Mouse (Mus musculus): ENCODE data around the gene Armc12. TPM values are rescaled to one million over a fixed set of nuclear protein-coding genes. Genes with fewer than 3 reads are reported as not detected.

The Armc12 gene
- polyA plus RNA-seq, 1 experiment from 2014 or later = not detected

DNA sequence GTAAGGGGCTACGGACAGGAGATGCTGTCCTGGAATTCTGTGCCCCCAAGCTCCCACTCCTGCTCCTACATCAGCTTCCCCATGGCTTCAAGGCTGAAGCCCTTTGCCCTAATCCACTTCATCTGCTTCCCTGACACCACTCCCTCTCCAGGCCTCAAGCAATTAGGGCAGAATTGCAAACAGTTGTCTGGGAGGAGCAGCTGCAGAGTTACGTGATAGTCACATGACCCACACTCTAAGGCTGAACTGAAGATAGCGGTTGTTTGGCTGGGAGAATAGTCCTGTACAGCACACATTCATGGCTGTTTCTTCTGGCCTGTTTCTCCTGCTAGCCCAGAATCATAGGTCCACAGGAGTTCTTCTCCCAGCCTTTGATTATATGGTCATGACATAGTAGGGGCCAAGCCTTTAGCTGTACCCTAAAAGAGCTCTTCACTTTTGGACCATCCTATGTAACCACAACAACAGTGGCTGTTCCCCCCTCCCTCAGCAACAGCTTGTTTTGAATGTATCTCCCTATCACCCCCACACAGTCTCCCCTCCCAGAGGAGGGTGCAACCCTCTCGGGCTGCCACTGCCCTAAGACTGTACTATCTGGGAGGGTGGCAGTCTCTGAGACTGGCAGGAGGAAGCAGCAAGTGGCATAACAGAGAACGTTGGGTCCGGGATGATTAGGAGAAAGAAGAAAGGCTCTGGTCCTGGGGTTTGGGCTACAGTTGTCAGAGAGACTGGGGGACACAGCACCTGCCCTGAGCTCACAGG, 26.2 kb downstream of the Armc12 start:
- H3K4me3 ChIP-seq (ENCODE audit: low read depth, low read length) = no peak overlapping the region
- no peak overlapping the region for H3K27ac ChIP-seq (ENCODE audit: low read depth, low read length)
- ATAC-seq = peak; percentile 75
- H3K4me2 ChIP-seq (replicated peaks; ENCODE audit: low read depth) = no peak overlapping the region
- H3K9me3 ChIP-seq (ENCODE audit: control insufficient read depth) = no peaks in the 10 kb centered on the region
- peaks cover 3% of the 10 kb centered on the region; the same call in 1 of the 2 replicates for H3K4me1 ChIP-seq (replicated peaks; ENCODE audit: control insufficient read depth, insufficient read depth, low read length)
- WGBS = 40% methylated on average over 6 of the region's 6 CpGs
- no peaks in the 10 kb centered on the region for H3K27me3 ChIP-seq (replicated peaks; ENCODE audit: control insufficient read depth, insufficient read depth, low read length)
- no peak overlapping the region for H3K9ac ChIP-seq (ENCODE audit: low read depth, low read length)
- TF ChIP-seq CTCF (IDR thresholded peaks at IDR 0.05; ENCODE audit: low read depth) = peak; percentile 35
- no peaks in the 10 kb centered on the region for H3K36me3 ChIP-seq (ENCODE audit: control insufficient read depth, insufficient read depth)

DNA sequence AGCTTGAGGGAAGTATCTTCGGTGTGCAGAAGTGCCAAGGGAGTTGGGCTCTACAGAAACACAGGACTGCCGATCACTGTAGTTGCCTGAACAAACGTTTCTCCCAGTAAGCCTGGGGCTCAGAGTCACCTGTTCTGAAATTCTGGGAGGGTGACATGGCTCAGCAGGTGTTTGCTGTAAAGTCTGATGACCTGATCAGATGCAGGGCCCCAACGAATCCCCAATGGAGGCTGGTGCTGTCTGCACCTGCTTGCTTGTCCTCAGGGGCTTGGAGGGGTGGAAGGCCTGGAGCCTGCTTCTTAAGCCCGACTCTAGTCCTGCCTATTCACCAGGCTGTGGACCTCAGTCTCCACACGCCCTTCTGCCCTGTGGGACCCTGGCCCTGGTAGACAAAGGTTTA, 27.2 kb downstream of the Armc12 start:
- H3K4me1 ChIP-seq (replicated peaks; ENCODE audit: control insufficient read depth, insufficient read depth, low read length) = peaks cover 3% of the 10 kb centered on the region; the same call in 1 of the 2 replicates
- H3K27ac ChIP-seq (ENCODE audit: low read depth, low read length) = no peak overlapping the region
- ATAC-seq = no peak
- no peaks in the 10 kb centered on the region for H3K27me3 ChIP-seq (replicated peaks; ENCODE audit: control insufficient read depth, insufficient read depth, low read length)
- H3K4me3 ChIP-seq (ENCODE audit: low read depth, low read length) = no peak overlapping the region
- no peak for TF ChIP-seq CTCF (IDR thresholded peaks at IDR 0.05; ENCODE audit: low read depth)
- 68% methylated on average over 6 of the region's 6 CpGs for WGBS
- H3K36me3 ChIP-seq (ENCODE audit: control insufficient read depth, insufficient read depth) = no peaks in the 10 kb centered on the region
- H3K9ac ChIP-seq (ENCODE audit: low read depth, low read length) = no peak overlapping the region
- no peak overlapping the region for H3K4me2 ChIP-seq (replicated peaks; ENCODE audit: low read depth)
- H3K9me3 ChIP-seq (ENCODE audit: control insufficient read depth) = no peaks in the 10 kb centered on the region

DNA sequence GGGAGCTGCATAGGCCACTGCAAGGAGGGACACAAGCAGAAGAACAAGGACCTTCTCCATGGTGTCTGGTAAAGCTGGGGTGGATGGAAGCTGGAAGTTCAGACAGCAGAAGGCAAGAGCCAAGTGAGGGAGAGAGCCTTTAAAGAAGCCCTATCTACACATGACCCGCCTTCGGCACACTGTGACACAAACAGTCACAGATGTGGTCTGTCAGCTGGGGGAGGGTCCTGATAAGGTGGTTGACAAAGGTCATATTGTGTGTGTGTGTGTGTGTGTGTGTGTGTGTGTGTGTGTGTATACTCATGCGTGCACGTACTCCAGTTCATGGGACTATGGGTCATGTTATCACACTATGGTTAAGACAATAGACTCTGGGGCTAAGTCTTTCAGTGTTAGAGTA, 30.0 kb downstream of the Armc12 start, which contains the start of gene Clps:
Gene Clps, minus strand, starts transcription at position 169 of the 400 bp plus-strand sequence.
- Histone ChIP-seq H3K27ac (ENCODE audit: low read depth, low read length) (no peak within 1 kb of the TSS), H3K4me3 (ENCODE audit: low read depth, low read length) (no peak within 1 kb of the TSS), H3K36me3 (ENCODE audit: control insufficient read depth, insufficient read depth) (no peaks in the 10 kb centered on the region), H3K4me2 (replicated peaks; ENCODE audit: low read depth) (0 out of 2 replicates have a peak within 1 kb of the TSS, but pooled peaks have one; percentile 6), H3K27me3 (replicated peaks; ENCODE audit: control insufficient read depth, insufficient read depth, low read length) (no peaks in the 10 kb centered on the region), H3K9me3 (ENCODE audit: control insufficient read depth) (no peaks in the 10 kb centered on the region), H3K4me1 (replicated peaks; ENCODE audit: control insufficient read depth, insufficient read depth, low read length) (peaks cover 3% of the 10 kb centered on the region; the same call in 1 of the 2 replicates), H3K9ac (ENCODE audit: low read depth, low read length) (no peak within 1 kb of the TSS)
- no peak; the same call in 1 of the 2 replicates for ATAC-seq
- TF ChIP-seq CTCF (IDR thresholded peaks at IDR 0.05; ENCODE audit: low read depth) = no peak
- WGBS = 52% methylated on average over 4 of the region's 4 CpGs

DNA sequence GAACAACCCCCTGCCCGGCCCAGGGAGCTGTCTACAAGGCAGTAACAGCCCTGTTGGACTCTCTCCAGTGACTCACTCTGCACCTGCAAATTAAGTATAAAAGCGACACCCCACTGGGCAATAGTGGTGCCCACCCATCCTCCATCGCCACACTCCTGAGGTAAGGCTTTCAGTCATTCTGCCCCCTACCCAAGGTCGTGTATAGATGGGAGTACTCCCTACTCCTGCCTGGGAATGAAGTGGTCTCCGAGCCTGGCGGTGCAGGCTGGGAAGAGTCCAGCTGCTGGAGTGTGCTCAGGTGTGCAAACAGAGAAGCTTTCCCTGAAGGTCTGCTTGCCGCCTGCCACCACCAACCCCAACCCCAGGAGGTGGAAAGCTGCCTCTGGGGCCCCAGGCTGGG, 31.0 kb downstream of the Armc12 start:
- no peak for ATAC-seq
- no peak overlapping the region for H3K4me3 ChIP-seq (ENCODE audit: low read depth, low read length)
- no peaks in the 10 kb centered on the region for H3K9me3 ChIP-seq (ENCODE audit: control insufficient read depth)
- H3K27ac ChIP-seq (ENCODE audit: low read depth, low read length) = no peak overlapping the region
- peaks cover under 1% of the 10 kb centered on the region; the same call in 1 of the 2 replicates for H3K4me1 ChIP-seq (replicated peaks; ENCODE audit: control insufficient read depth, insufficient read depth, low read length)
- no peak overlapping the region for H3K4me2 ChIP-seq (replicated peaks; ENCODE audit: low read depth)
- 53% methylated on average over 7 of the region's 7 CpGs for WGBS
- no peaks in the 10 kb centered on the region for H3K27me3 ChIP-seq (replicated peaks; ENCODE audit: control insufficient read depth, insufficient read depth, low read length)
- no peak for TF ChIP-seq CTCF (IDR thresholded peaks at IDR 0.05; ENCODE audit: low read depth)
- no peaks in the 10 kb centered on the region for H3K36me3 ChIP-seq (ENCODE audit: control insufficient read depth, insufficient read depth)
- no peak overlapping the region for H3K9ac ChIP-seq (ENCODE audit: low read depth, low read length)

DNA sequence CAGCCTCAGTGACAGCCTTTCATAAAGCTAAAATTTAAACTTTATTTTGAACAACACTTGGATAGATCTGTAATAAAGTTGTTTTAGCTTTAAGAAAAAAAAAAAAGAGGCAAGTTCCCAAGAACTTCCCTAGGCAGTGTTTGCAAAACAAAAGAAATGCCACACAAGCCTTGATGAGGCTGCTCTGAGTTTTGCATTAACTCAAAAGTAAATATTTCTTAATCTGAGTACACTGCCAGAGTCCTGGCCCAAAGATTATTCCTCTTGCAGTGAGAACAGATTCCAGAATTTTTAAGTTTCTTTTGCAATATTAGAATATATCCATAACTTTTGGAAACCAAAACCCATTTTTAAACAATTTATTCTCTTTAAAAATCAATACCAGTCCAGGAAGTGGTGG, 34.6 kb downstream of the Armc12 start:
- H3K27me3 ChIP-seq (replicated peaks; ENCODE audit: control insufficient read depth, insufficient read depth, low read length) = no peaks in the 10 kb centered on the region
- H3K9me3 ChIP-seq (ENCODE audit: control insufficient read depth) = no peaks in the 10 kb centered on the region
- H3K36me3 ChIP-seq (ENCODE audit: control insufficient read depth, insufficient read depth) = no peaks in the 10 kb centered on the region
- no peak overlapping the region for H3K27ac ChIP-seq (ENCODE audit: low read depth, low read length)
- no peaks in the 10 kb centered on the region for H3K4me1 ChIP-seq (replicated peaks; ENCODE audit: control insufficient read depth, insufficient read depth, low read length)
- no peak for TF ChIP-seq CTCF (IDR thresholded peaks at IDR 0.05; ENCODE audit: low read depth)
- ATAC-seq = no peak
- H3K4me3 ChIP-seq (ENCODE audit: low read depth, low read length) = no peak overlapping the region
- H3K4me2 ChIP-seq (replicated peaks; ENCODE audit: low read depth) = no peak overlapping the region
- no peak overlapping the region for H3K9ac ChIP-seq (ENCODE audit: low read depth, low read length)

DNA sequence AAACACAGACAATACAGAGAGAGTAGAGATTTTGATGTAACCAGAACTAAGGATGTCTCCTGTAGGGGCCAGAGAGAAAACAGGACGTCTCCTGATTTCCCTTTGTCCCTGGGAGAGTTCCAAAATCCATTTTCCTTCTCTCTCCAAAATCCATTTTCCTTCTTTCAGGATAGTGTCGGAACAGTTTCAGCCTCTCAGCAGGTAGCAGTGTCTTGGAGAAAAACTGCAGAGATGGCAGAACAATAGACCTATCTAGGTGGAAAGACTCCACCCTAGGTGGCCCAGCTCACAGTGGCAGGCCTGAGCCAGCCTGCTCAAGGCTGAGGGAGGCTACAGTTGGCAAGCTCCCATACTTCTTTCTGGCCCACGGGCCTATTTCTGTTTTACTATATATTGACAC, 36.9 kb downstream of the Armc12 start:
- H3K9ac ChIP-seq (ENCODE audit: low read depth, low read length) = no peak overlapping the region
- no peak for TF ChIP-seq CTCF (IDR thresholded peaks at IDR 0.05; ENCODE audit: low read depth)
- no peaks in the 10 kb centered on the region for H3K36me3 ChIP-seq (ENCODE audit: control insufficient read depth, insufficient read depth)
- ATAC-seq = no peak
- H3K4me3 ChIP-seq (ENCODE audit: low read depth, low read length) = no peak overlapping the region
- H3K4me2 ChIP-seq (replicated peaks; ENCODE audit: low read depth) = no peak overlapping the region
- H3K27ac ChIP-seq (ENCODE audit: low read depth, low read length) = no peak overlapping the region
- 52% methylated on average over 3 of the region's 3 CpGs for WGBS
- H3K4me1 ChIP-seq (replicated peaks; ENCODE audit: control insufficient read depth, insufficient read depth, low read length) = no peaks in the 10 kb centered on the region
- no peaks in the 10 kb centered on the region for H3K9me3 ChIP-seq (ENCODE audit: control insufficient read depth)
- no peaks in the 10 kb centered on the region for H3K27me3 ChIP-seq (replicated peaks; ENCODE audit: control insufficient read depth, insufficient read depth, low read length)
